Mouse (Mus musculus) layer of hippocampus, adult 6 months (tissue): Measurements from ENCODE around the gene Ifitm7. TPM values are rescaled to one million over a fixed set of nuclear protein-coding genes. Genes with fewer than 3 reads are reported as not detected.

Source experiments
- long read RNA-seq, 2 experiments: library from polyadenylated mRNA; unstranded; transcript quantifications; one replicate each; pipeline ENCODE4 v2.0.0; 2019 to 2020
- polyA plus RNA-seq: library from polyadenylated mRNA; unstranded; fragments of <200 nt; fragmentation: Nextera tagmentation; gene quantifications from 2 replicates; pipeline ENCODE4 v1.2.3, GENCODE M21; 2021

Ifitm7 gene
- polyA plus RNA-seq = 0.36 and 0.41 TPM in 2 replicates
- long read RNA-seq, experiment 1 = 0 reads
- long read RNA-seq, experiment 2, partial matches to known transcripts = 1 of 1 reads
- long read RNA-seq, experiment 2, other reads (novel, unspliced or antisense) = 0 of 1 reads

GRCm38 (mm10) chr16:13986574-13987478 is at the start of gene Ifitm7, which contains the start of gene 2900011O08Rik:
Gene Ifitm7, minus strand, starts transcription at chr16:13986888.
Gene 2900011O08Rik, plus strand, starts transcription at chr16:13986604.

Other genes starting within 250 kb of the Ifitm7 start
- gene Rrn3, start 206.2 kb downstream of the Ifitm7 start, polyA plus RNA-seq = 52.0 and 70.3 TPM in 2 replicates
- 179 and 187 TPM in 2 replicates for gene Ntan1, start 168.0 kb downstream of the Ifitm7 start, polyA plus RNA-seq
- 39.8 and 40.4 TPM in 2 replicates for gene Pdxdc1, start 83.8 kb downstream of the Ifitm7 start, polyA plus RNA-seq
- 61.9 and 69.1 TPM in 2 replicates for gene Mpv17l, start 83.7 kb downstream of the Ifitm7 start, polyA plus RNA-seq
- 137 and 158 TPM in 2 replicates for gene 2900011O08Rik, start 284 bp downstream of the Ifitm7 start, polyA plus RNA-seq
- gene Nde1, start 176.4 kb upstream of the Ifitm7 start, polyA plus RNA-seq = 26.4 and 26.6 TPM in 2 replicates
- 15.7 and 27.6 TPM in 2 replicates for gene Marf1, start 176.5 kb upstream of the Ifitm7 start, polyA plus RNA-seq